Mouse (Mus musculus) ES-Bruce4 (cell line): ENCODE results near the gene Cmtm2a. TPM values are rescaled to one million over a fixed set of nuclear protein-coding genes. Genes with fewer than 3 reads are reported as not detected.

Source experiments
- H3K27ac ChIP-seq: 2 replicates; pipeline ENCODE4 v1.5.1; 2012; ENCODE audit warnings: low read length, inconsistent platforms; ENCODE audit not compliant: insufficient read depth
- H3K27me3 ChIP-seq: 2 replicates; pipeline ENCODE4 v1.6.1; 2012; ENCODE audit warnings: mild to moderate bottlenecking, low read length, inconsistent platforms; ENCODE audit not compliant: control insufficient read depth, poor library complexity, insufficient read depth, severe bottlenecking
- H3K36me3 ChIP-seq: 2 replicates; pipeline ENCODE4 v1.6.1; 2012; ENCODE audit warnings: inconsistent platforms, mild to moderate bottlenecking, low read length, moderate library complexity; ENCODE audit not compliant: control insufficient read depth, poor library complexity, insufficient read depth, severe bottlenecking
- H3K4me1 ChIP-seq: one replicate; pipeline ENCODE4 v1.8.1; 2011; ENCODE audit warnings: low read length; ENCODE audit not compliant: control insufficient read depth, insufficient read depth
- H3K4me3 ChIP-seq: 2 replicates; pipeline ENCODE4 v1.5.1; 2011; ENCODE audit warnings: low read depth, mild to moderate bottlenecking, low read length
- H3K9ac ChIP-seq: 2 replicates; pipeline ENCODE4 v1.6.1; 2012; ENCODE audit warnings: low read depth, mild to moderate bottlenecking, inconsistent platforms; ENCODE audit not compliant: poor library complexity, severe bottlenecking
- H3K9me3 ChIP-seq: replicated peaks from 2 replicates; pipeline ENCODE4 v1.6.1; 2012; ENCODE audit warnings: mild to moderate bottlenecking, low read length, inconsistent platforms; ENCODE audit not compliant: control insufficient read depth, poor library complexity, insufficient read depth, severe bottlenecking
- CTCF ChIP-seq: IDR thresholded peaks from one replicate; pipeline ENCODE4 v1.8.1; 2011; ENCODE audit warnings: low read depth, low read length
- EP300 ChIP-seq: IDR thresholded peaks from 2 replicates; pipeline ENCODE4 v1.6.1; 2011; ENCODE audit warnings: low read depth, low read length; ENCODE audit not compliant: insufficient read depth
- POLR2A ChIP-seq: IDR thresholded peaks from one replicate; pipeline ENCODE4 v1.8.1; 2011; ENCODE audit warnings: low read length; ENCODE audit not compliant: insufficient read depth
- polyA plus RNA-seq: library from polyadenylated mRNA; stranded (reverse); fragments of >200 nt; gene quantifications from 2 replicates; pipeline ENCODE4 v1.2.4, GENCODE M21; 2011; ENCODE audit warnings: low read depth; ENCODE audit not compliant: missing spikeins, insufficient read depth, insufficient read length

Cmtm2a gene
- polyA plus RNA-seq, 1 experiment: not detected

GRCm38 (mm10) chr8:104339229-104339982 is 46.4 kb upstream of the Cmtm2a start, which contains the start of gene Cmtm3:
TSS of gene Cmtm3 (plus strand) at chr8:104339410.
- H3K4me3 ChIP-seq: peak within 1 kb of the TSS; percentile 74
- H3K36me3 ChIP-seq: no peaks in the 10 kb centered on the region
- no peaks in the 10 kb centered on the region for H3K9me3 ChIP-seq
- no peaks in the 10 kb centered on the region; the same call in 1 of the 2 replicates for H3K27me3 ChIP-seq
- no peak within 1 kb of the TSS for H3K27ac ChIP-seq
- H3K4me1 ChIP-seq: no peaks in the 10 kb centered on the region
- TF ChIP-seq CTCF: no peak
- TF ChIP-seq POLR2A: no peak
- TF ChIP-seq EP300: no peak
- peak within 1 kb of the TSS; percentile 62 for H3K9ac ChIP-seq

- H3K4me1 ChIP-seq: no peaks in the 10 kb centered on the region
- no peak overlapping the region for H3K27ac ChIP-seq
- H3K36me3 ChIP-seq: no peaks in the 10 kb centered on the region
- no peaks in the 10 kb centered on the region for H3K9me3 ChIP-seq
- H3K4me3 ChIP-seq: no peak overlapping the region
- TF ChIP-seq POLR2A: no peak
- TF ChIP-seq EP300: no peak
- TF ChIP-seq CTCF: no peak
- no peaks in the 10 kb centered on the region; the same call in 1 of the 2 replicates for H3K27me3 ChIP-seq
- no peak overlapping the region for H3K9ac ChIP-seq
Observed at GRCm38 (mm10) chr8:104337890-104338289, 44.9 kb upstream of the Cmtm2a start.

GRCm38 (mm10) chr8:104336806-104337205 is 43.8 kb upstream of the Cmtm2a start:
- Histone ChIP-seq H3K4me1 (no peaks in the 10 kb centered on the region), H3K9me3 (no peaks in the 10 kb centered on the region), H3K27me3 (no peaks in the 10 kb centered on the region; the same call in none of the 2 replicates), H3K9ac (no peak overlapping the region), H3K36me3 (no peaks in the 10 kb centered on the region), H3K27ac (no peak overlapping the region), H3K4me3 (no peak overlapping the region)
- TF ChIP-seq POLR2A (no peak), CTCF (no peak), EP300 (no peak)

GRCm38 (mm10) chr8:104334196-104334595 is 41.2 kb upstream of the Cmtm2a start:
- Histone ChIP-seq H3K9me3 (no peaks in the 10 kb centered on the region), H3K9ac (no peak overlapping the region), H3K4me3 (no peak overlapping the region), H3K27me3 (no peaks in the 10 kb centered on the region; the same call in none of the 2 replicates), H3K27ac (no peak overlapping the region), H3K36me3 (no peaks in the 10 kb centered on the region), H3K4me1 (no peaks in the 10 kb centered on the region)
- TF ChIP-seq EP300: no peak
- no peak for TF ChIP-seq CTCF
- no peak for TF ChIP-seq POLR2A

- Histone ChIP-seq H3K27me3 (no peaks in the 10 kb centered on the region; the same call in none of the 2 replicates), H3K9ac (no peak overlapping the region), H3K4me3 (no peak overlapping the region), H3K36me3 (no peaks in the 10 kb centered on the region), H3K4me1 (no peaks in the 10 kb centered on the region), H3K27ac (no peak overlapping the region), H3K9me3 (no peaks in the 10 kb centered on the region)
- TF ChIP-seq CTCF (no peak), EP300 (no peak)
Observed at GRCm38 (mm10) chr8:104333786-104334185, 40.8 kb upstream of the Cmtm2a start.
